ENCODE assay signal across 22 mouse cellular contexts in genomic region chr4:123286790-123287189, GRCm38 (mm10). TPM values are rescaled to one million over a fixed set of nuclear protein-coding genes. Genes with fewer than 3 reads are reported as not detected.
DNase-seq lines count a peak whose midpoint lies in the region; ATAC-seq and TF ChIP-seq lines count a peak whose summit lies in the region.
"Had no signal": no experiment of that assay in that cellular context is flagged by ENCODE, and none has a peak within 500 bp of the region (broad histone marks: within the 10 kb centered on the region; RNA-seq: fewer than 3 reads in every experiment).

No protein-coding gene starts in this region.

- peaks cover 41% of the 10 kb centered on the region for H3K36me3 ChIP-seq in heart, embryonic 11.5 days (ENCODE audit: control insufficient read depth, insufficient read depth, low read length)
- H3K36me3 ChIP-seq in G1E (replicated peaks) = peaks cover 81% of the 10 kb centered on the region
- H3K36me3 ChIP-seq in liver, embryonic 15.5 days (replicated peaks) = peaks cover 79% of the 10 kb centered on the region

- H3K27ac ChIP-seq in heart, embryonic 11.5 days (ENCODE audit: low read depth, low read length) = 0 out of 2 replicates have a peak overlapping the region, but pooled peaks have one; percentile 79
- H3K27ac ChIP-seq in liver, embryonic 15.5 days (replicated peaks) = peak overlapping the region; percentile 92
- H3K27ac ChIP-seq: embryonic facial prominence, embryonic 15.5 days; limb, embryonic 10.5 days; lung, embryonic 15.5 days; neural tube, embryonic 13.5 days had no signal

- no peaks in the 10 kb centered on the region for H3K9me3 ChIP-seq in heart, embryonic 11.5 days (replicated peaks; ENCODE audit: control insufficient read depth, low read length)
- H3K9me3 ChIP-seq in G1E (replicated peaks) = no peaks in the 10 kb centered on the region
- no peaks in the 10 kb centered on the region for H3K9me3 ChIP-seq in liver, embryonic 15.5 days (replicated peaks)
- H3K9me3 ChIP-seq: embryonic facial prominence, embryonic 15.5 days; limb, embryonic 10.5 days; lung, embryonic 15.5 days; megakaryocyte, embryonic 14.5 days; neural tube, embryonic 13.5 days had no signal

- no peaks in the 10 kb centered on the region for H3K27me3 ChIP-seq in heart, embryonic 11.5 days (ENCODE audit: control insufficient read depth, insufficient read depth, low read length)
- H3K27me3 ChIP-seq in G1E (ENCODE audit: insufficient read depth, low read length) = no peaks in the 10 kb centered on the region
- H3K27me3 ChIP-seq in liver, embryonic 15.5 days = no peaks in the 10 kb centered on the region
- H3K27me3 ChIP-seq: embryonic facial prominence, embryonic 15.5 days; lung, embryonic 15.5 days; megakaryocyte, embryonic 14.5 days; neural tube, embryonic 13.5 days had no signal

- peaks cover 20% of the 10 kb centered on the region for H3K4me1 ChIP-seq in heart, embryonic 11.5 days (ENCODE audit: control insufficient read depth, insufficient read depth, low read length)
- H3K4me1 ChIP-seq in G1E (ENCODE audit: insufficient read depth, low read depth, low read length) = peaks cover 73% of the 10 kb centered on the region
- H3K4me1 ChIP-seq in liver, embryonic 15.5 days (replicated peaks) = peaks cover 49% of the 10 kb centered on the region

- H3K9ac ChIP-seq in heart, embryonic 11.5 days (ENCODE audit: low read depth, low read length) = peak overlapping the region; percentile 48
- H3K9ac ChIP-seq in liver, embryonic 15.5 days = peak overlapping the region; percentile 80
- H3K9ac ChIP-seq: embryonic facial prominence, embryonic 15.5 days; forebrain, postnatal 0 days; lung, embryonic 15.5 days had no signal

- ATAC-seq in heart, embryonic 11.5 days (replicated peaks; ENCODE audit: insufficient number of reproducible peaks, low FRiP score, low TSS enrichment) = 0 out of 2 replicates have a peak, but pooled peaks have one; percentile 16
- peak; percentile 79 for ATAC-seq in G1E (ENCODE audit: extremely low read depth, insufficient number of reproducible peaks, low FRiP score, poor library complexity, severe bottlenecking)
- peak; percentile 78 for ATAC-seq in liver, embryonic 15.5 days (ENCODE audit: insufficient read depth)
- ATAC-seq: forebrain, postnatal 0 days; hindbrain, embryonic 16.5 days had no signal

- no peak for TF ChIP-seq CTCF in G1E (IDR thresholded peaks at IDR 0.05; ENCODE audit: low read depth, low read length)

- H3K4me2 ChIP-seq in heart, embryonic 11.5 days = peak overlapping the region; percentile 92
- H3K4me2 ChIP-seq in liver, embryonic 15.5 days = peak overlapping the region; percentile 73
- H3K4me2 ChIP-seq: embryonic facial prominence, embryonic 15.5 days; lung, embryonic 15.5 days; neural tube, embryonic 13.5 days had no signal

- 67% methylated on average over 2 of the region's 2 CpGs for WGBS in heart, embryonic 11.5 days (ENCODE audit: insufficient replicate concordance)
- WGBS in liver, embryonic 15.5 days (ENCODE audit: insufficient replicate concordance) = 21% methylated on average over 2 of the region's 2 CpGs

- no peak for DNase-seq in heart, postnatal 36 days
- DNase-seq in G1E (ENCODE audit: low spot score) = peak; percentile 43
- peak; percentile 90 for DNase-seq in c-Kit-positive CD71-positive TER-119-positive erythroid progenitor cells, embryonic 14.5 days (ENCODE audit: low spot score)
- DNase-seq in cerebellum, adult 8-10 months = no peak
- no peak for DNase-seq in left cerebral cortex, adult 11 months (ENCODE audit: low spot score)
- DNase-seq in right cerebral cortex, postnatal 4 days = no peak
- DNase-seq: cerebellum, adult 9-10 months; forebrain, postnatal 0 days; heart, postnatal 14 days; kidney, adult 11 months; kidney, postnatal 25 days had no signal

- intact Hi-C loops in heart, postnatal 36 days (cut with DNase I) = no loop called here

- peak overlapping the region; percentile 78 for H3K4me3 ChIP-seq in heart, embryonic 11.5 days (ENCODE audit: low read depth, low read length)
- H3K4me3 ChIP-seq in G1E (ENCODE audit: low read depth, low read length) = peak overlapping the region; percentile 58; the same call in 1 of the 2 replicates
- peak overlapping the region; percentile 74 for H3K4me3 ChIP-seq in liver, embryonic 15.5 days (replicated peaks)
- H3K4me3 ChIP-seq: embryonic facial prominence, embryonic 15.5 days; lung, embryonic 15.5 days; megakaryocyte, embryonic 14.5 days; neural tube, embryonic 13.5 days had no signal

RNA-seq across cellular contexts. Expression of gene Pabpc4, which starts 24.6 kb away (rescaled TPM):
- 64.9 and 83.5 TPM in 2 replicates for polyA plus RNA-seq in heart, embryonic 11.5 days (2014; fragmentation: Nextera tagmentation; extraction: Ambion mirVana)
- total RNA-seq in heart, postnatal 36 days (2021) = 100 to 1,000 TPM; 325 to 393 TPM
- total RNA-seq in G1E (2014; fragmentation: Nextera tagmentation) (328 and 335 TPM in 2 replicates), G1E (2017) (103 and 112 TPM in 2 replicates)
- 1,118 and 1,562 TPM in 2 replicates for polyA plus RNA-seq in G1E (2012)
- polyA plus RNA-seq in liver, embryonic 15.5 days (2015; fragmentation: Nextera tagmentation; extraction: Ambion mirVana) = 79.4 and 99.7 TPM in 2 replicates

RNA-seq across cellular contexts. Expression of gene Oxct2a, which starts 36.6 kb away (rescaled TPM):
- polyA plus RNA-seq in heart, embryonic 11.5 days (2014; fragmentation: Nextera tagmentation; extraction: Ambion mirVana) = not detected in 2 replicates
- total RNA-seq in heart, postnatal 36 days (2021) = not detected
- total RNA-seq in G1E (2014; fragmentation: Nextera tagmentation) (not detected in 2 replicates), G1E (2017) (0.33 TPM in 1 of 2 replicates, not detected in the other)
- polyA plus RNA-seq in G1E (2012) = not detected in 2 replicates
- polyA plus RNA-seq in liver, embryonic 15.5 days (2015; fragmentation: Nextera tagmentation; extraction: Ambion mirVana) = not detected in 2 replicates
- total RNA-seq: adrenal gland, adult 18-20 months; heart, postnatal 14 days had no signal
- polyA plus RNA-seq: limb, embryonic 10.5 days; lung, embryonic 15.5 days; neural tube, embryonic 13.5 days; urinary bladder, adult 2 months had no signal

RNA-seq across cellular contexts. Expression of gene Heyl, which starts 53.4 kb away (rescaled TPM):
- polyA plus RNA-seq in heart, embryonic 11.5 days (2014; fragmentation: Nextera tagmentation; extraction: Ambion mirVana) = 6.2 and 6.7 TPM in 2 replicates
- 10 to 100 TPM; 19.5 to 20.7 TPM for total RNA-seq in heart, postnatal 36 days (2021)
- total RNA-seq in G1E (2014; fragmentation: Nextera tagmentation) = not detected in 2 replicates
- 0.05 TPM in 1 of 2 replicates, not detected in the other for total RNA-seq in G1E (2017)
- polyA plus RNA-seq in G1E (2012) = not detected in 2 replicates
- polyA plus RNA-seq in liver, embryonic 15.5 days (2015; fragmentation: Nextera tagmentation; extraction: Ambion mirVana) = 1.2 TPM in 2 replicates

RNA-seq across cellular contexts. Expression of gene Bmp8a, which starts 56.3 kb away (rescaled TPM):
- polyA plus RNA-seq in heart, embryonic 11.5 days (2014; fragmentation: Nextera tagmentation; extraction: Ambion mirVana) = 0.10 TPM in 1 of 2 replicates, not detected in the other
- under 1 TPM in 1 of 2 experiments, not detected in 1; 0.14 TPM for total RNA-seq in heart, postnatal 36 days (2021)
- total RNA-seq in G1E (2014; fragmentation: Nextera tagmentation) (not detected in 2 replicates), G1E (2017) (0.05 TPM in 1 of 2 replicates, not detected in the other)
- 0.02 and 0.10 TPM in 2 replicates for polyA plus RNA-seq in G1E (2012)
- 0.13 and 0.24 TPM in 2 replicates for polyA plus RNA-seq in liver, embryonic 15.5 days (2015; fragmentation: Nextera tagmentation; extraction: Ambion mirVana)
- total RNA-seq: adrenal gland, adult 18-20 months; layer of hippocampus, postnatal 14 days had no signal

Comparison
In these comparisons a context has a peak if more than half of its experiments do, and no peak if none do; other contexts are left out.
1. ATAC-seq: peak in every context shown above with its lines; median percentile 79 in G1E; 78 in liver, embryonic 15.5 days; 16 in heart, embryonic 11.5 days.
2. DNase-seq: peak in G1E (single experiment) and c-Kit-positive CD71-positive TER-119-positive erythroid progenitor cells, embryonic 14.5 days (single experiment); none in heart, postnatal 36 days (0 of 2), cerebellum, adult 8-10 months (single experiment), left cerebral cortex, adult 11 months (single experiment) and right cerebral cortex, postnatal 4 days (single experiment).
3. RNA of gene Pabpc4, which starts 24.6 kb away (polyA plus RNA-seq): 1,118 to 1,562 TPM in G1E; 64.9 to 83.5 TPM in heart, embryonic 11.5 days and 79.4 to 99.7 TPM in liver, embryonic 15.5 days; every median in the first group is over 10 times any median in the second.
4. Peak in every context shown above with its lines, with median percentiles within 50 percentile points of each other: H3K4me3 ChIP-seq.